Mouse (Mus musculus): Measurements from ENCODE around the gene Gpr25.

DNA sequence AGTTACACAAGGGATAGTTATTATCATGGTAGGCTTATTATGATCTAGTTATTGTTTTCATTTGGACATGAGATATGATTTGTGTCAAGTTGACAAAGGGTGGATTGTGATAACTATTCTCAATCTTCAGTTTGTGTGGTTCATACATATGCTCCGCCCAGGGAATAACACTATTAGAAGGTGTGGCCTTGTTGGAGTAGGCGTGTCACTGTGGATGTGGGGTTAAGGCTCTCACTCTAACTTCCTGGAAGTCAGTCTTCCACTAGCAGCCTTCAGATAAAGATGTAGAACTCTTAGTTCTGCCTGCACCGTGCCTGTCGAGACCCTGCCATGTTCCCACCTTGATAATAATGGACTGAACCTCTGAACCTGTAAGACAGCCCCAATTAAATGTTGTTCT lies 22.2 kb downstream of the Gpr25 start:
- TF ChIP-seq CTCF (IDR thresholded peaks at IDR 0.05; ENCODE audit: low read depth) (no peak), EP300 (IDR thresholded peaks at IDR 0.05; ENCODE audit: low read depth) (no peak)

Measured in heart, postnatal 0 days (tissue).